Mouse (Mus musculus): ENCODE results near the gene Myl3.
A peak's percentile ranks its signal among the peaks of the same experiment; 100 is the strongest.

The Myl3 gene

DNA sequence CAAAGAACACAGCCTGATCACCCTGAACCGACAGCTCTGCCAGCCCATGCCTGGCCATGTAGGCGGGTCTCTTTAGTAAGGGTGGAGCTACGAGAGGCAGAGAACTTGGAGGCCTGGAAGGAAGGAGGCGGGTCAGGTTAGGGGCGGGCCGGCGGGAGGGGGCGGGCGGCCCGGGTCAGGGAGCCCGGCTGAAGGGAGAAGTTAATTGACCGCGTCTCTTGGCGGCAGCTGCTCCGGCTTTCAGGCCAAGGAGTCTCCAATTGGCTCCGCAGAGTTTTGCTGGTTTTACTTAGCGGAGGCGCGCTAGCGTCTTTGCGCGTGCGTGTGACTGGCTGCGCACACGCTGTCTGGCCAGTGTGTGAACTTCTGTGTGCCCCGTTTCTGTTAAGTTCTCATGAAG lies 9.0 kb upstream of the Myl3 start:
- DNase-seq: peak; percentile 61

DNA sequence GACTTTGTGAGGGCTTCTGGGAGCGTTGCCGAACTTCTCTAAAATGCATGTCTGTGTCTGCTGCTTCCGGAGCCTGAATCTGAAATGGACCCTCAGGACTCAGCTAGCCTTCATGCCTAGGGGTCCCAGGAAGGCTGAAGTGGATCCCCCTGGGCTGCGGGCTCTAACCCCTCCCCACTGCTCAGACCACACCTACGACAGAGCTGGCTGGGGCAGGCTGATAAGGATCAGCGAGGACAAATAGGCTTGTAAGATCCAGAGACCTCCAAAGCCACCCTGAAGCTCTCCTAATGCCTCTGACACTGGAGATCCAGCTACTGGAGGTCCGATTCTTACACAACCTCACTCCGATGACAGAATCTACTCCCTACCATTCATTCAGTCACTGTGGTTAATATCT lies 8.6 kb upstream of the Myl3 start:
- DNase-seq: no peak

DNA sequence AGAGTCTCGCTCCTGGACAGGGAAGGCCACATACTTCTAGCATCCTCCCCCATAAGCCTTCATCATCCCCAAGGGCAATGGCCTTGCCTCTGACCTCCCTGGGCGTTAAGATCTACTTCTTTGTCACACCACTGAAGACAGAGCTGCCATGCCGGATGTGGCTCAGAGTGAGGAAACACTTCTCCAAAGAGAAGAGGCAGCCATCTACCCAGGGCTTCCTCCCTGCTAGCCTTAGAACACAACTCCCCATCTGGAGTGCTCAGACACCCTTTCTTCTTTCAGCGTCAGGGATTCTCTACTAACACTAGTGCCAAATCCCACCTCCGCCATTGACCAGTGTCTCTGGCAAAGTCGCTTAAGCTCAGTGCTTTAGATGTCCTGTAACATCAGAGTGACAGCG lies 7.5 kb upstream of the Myl3 start:
- peak; percentile 54 for DNase-seq

DNA sequence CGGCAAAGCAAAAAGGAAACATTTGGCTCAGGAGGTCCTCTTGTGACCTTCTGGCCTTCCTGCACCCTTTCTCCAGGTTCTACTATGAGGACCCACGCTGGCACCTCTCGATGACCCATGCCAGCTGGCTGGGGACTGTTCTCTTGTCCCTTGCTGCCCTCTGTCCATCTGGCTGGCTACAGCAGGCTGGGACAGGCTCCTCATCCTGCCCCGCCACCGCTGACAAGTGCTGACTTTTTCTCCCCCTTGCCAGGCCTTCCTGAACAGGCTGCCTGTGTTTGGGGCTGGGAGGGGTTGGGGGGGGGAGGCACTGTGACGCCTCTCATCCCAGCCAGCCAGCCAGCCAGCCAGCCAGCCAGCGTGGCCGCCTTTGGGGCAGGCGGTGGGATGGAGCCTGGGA lies 5.3 kb upstream of the Myl3 start:
- no peak for DNase-seq

DNA sequence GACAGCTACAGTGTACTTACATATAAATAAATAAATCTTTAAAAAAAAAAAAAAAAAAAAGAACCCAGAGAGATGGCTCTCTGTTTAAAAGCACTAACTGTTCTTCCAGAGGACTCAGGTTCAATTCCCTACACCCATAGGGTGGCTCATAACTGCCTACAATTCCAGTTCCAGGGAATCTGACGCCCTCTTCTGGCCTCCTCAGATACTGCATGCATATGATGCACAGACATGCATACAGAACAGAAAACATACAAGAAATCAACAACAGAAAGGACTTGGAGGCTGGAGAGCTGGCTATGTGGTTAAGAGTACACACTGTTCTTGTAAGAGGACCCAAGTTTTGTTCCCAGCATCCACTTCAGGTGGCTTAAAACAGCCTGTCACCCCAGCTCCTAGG lies 3.6 kb upstream of the Myl3 start:
- no peak for DNase-seq

DNA sequence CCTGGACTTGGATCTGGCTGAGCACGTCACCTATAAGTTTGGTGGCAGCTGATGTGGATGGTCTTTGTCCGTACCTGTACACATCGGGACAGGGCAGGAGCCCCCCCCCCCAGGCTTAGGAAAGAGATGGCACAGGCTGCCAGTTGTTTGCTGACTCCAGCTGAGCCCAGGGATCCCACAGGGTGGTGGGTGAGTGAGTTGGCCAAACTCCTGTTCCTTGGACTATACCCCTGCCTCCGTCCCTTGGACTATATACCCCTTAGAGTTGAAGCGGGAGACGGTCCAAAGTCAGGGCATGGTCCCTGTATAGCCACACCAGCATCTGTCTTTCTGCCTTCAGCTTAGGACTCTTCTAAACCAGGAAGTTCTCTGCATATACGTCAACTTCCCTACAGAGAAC lies 1.7 kb upstream of the Myl3 start:
- no peak for DNase-seq

DNA sequence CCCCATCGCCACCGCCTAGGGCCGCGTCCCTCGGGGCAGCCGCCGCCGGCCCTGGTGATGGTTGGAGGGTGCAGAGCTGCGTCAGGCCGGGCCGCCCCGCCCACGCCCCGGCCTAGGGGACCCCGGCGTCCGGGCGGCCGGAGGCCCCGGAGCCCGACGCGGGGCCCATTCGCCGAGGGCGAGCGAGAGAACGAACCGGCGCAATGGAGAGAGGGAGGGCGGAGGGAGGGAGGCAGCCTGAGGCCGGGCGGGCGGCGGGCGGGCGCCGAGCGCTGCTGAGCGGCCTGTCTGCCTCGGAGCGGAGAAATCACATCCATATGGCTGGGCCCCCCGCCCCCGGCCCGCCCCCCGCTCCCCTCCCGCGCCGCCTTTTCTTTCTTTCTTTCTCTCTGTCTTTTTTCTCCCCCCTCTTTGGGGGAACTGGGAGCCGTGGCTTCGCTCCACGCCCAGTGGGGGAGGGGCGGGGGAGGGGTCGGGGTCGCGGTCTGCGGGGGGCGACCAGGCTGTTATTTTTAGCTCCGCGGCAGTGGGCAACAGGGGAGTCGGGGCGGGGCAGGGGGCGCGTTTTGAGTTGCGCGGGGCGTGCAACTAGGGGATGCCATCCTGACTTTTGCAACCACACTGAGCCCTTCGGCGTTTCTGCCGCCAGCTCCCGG lies 762 bp downstream of the Myl3 start:
- DNase-seq: no peak

DNA sequence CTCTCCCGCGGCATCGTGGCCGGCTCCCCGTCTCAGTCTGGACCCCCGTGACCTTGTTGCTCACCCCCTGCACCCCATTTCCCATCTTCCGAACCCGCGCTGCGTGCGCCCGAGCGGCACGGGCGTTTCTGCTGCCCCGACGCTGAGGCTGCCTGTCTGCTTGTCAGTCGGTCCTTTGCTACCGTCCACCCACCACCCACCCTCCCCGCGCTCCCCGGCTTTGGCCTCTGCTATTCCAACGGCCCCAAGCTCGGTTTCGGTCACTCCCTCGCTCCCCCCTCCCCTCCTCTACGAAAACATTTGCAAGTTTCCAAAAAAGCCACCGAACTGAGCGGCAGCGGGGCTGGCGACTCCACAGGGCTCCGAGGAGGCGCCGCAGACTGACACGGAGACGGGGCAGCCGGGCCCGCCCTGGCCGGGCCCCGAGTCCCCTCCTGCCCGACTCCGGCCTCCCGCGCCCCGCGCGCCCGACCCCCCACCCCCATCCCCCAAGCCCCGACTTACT lies 1.3 kb downstream of the Myl3 start:
- DNase-seq: no peak

DNA sequence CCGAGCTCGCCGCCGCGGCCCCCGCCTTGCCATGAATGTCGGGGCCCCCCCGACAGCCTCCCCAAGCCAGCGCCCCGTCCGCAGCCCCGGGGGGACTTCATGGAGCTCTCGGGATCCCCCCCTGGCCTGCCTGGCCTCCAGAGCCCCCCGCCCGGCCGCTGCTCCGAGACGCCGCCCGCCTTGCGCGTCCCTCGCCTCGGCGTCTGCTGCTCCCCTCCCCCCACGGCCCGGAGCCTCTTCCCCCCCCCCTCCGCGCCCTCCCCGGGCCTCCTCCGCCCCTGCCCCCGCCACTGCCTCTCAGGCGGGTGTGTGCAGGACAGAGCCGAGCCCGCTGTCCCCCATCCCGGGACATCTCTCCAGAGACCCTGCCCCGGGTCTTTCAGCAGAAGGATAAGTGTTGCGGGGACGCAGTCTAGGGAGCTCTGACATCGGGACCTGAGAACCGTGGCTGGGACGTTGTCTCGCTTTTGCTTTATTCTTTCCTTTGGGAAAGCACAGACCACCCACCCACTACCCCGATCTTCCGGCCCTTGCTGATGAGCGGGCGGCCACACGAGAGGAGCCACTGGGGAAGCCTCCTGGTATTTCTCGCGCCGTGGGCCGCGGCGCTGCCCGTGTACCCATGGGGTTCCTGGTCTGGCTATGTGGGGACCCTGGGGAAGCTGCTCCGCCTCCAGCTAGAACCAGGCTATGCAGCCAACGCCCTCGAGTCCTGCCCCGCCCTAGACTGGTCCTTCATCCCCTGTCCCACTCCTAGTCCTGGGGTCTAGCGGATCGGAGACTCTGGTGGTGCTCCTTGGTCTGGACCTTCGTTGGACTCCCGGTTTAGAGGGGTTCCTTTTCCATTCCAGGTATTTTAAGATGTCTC lies 2.0 kb downstream of the Myl3 start:
- peak; percentile 30 for DNase-seq

DNA sequence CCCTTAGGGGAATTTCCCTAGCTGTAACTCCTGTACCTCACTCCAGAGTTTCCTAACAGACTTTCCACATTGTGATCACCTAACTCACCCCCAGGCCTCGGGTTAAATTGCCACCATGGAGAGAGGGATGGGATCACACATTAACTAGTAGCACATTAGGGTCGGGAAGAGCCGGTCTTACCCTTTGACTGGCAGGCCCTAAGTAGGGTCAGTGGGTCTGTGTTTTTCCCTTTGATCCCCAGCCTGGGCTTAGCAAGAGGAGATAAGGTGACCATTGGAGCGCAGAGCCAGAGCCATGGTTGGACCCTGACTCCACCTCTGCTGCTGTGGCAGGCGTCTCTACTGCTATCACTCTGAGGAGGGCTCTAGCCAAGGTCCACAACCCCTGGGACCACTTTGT lies 4.1 kb downstream of the Myl3 start:
- DNase-seq: no peak

DNA sequence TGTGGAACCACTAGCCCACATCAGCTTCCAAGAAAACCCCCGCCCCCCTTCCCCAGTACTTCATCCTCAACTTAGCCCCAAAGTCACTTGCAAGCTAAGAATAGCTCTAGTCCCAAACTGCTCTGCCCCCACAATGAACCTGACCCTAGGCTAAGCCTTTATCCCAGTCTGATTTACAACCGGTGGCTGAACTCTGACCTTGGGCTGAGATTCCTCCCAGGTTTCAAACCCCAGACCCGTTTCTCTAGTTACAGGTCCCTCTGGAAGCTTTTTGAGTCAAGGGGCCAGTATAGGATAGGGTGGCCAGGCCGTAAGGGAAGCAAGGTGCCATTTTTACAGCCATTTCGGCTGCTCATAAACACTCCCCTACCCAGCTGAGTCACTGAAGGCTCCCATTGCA lies 4.6 kb downstream of the Myl3 start:
- DNase-seq: no peak

DNA sequence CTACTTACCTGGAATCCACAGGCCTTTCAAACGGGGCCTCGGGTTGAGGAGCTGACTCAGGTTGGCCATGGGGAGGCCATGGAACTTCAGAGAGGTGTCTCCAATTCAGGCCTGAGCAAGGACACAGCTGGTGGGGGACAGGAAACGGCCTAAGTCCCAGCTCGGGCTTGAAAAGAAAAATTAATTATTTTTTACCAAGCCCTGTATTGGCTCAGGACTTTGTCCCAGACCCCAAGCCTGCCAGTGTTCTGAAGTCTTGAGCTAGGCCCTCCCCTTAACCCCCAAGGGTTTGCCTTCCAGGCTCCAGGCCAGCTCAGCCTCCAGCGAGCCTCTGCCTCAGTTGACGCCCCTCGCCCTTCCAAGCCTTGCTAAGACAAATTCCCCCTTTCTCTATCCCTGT lies 5.3 kb downstream of the Myl3 start, which contains the start of gene Pth1r:
Gene Pth1r (minus strand): TSS at position 185 of the 400 bp plus-strand sequence.
- no peak for DNase-seq

DNA sequence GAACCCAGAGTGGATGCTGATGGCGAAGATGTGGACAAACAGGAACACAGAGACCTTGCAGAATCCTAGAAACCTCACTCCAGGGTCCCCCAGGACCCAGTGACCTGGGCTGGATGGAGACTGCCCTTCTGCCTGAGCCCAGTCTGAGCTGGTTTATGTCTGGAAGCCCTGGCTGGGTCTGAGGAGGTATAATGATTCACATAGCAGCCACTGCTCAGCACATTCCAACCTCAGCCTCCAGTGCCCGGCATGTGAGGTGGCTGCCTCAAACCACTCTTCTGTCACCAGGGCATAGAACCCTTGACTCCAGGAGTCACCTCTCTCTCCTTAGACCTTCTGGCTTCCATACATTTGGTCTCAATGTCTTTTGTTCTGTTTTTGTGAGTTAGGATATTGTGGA lies 6.8 kb downstream of the Myl3 start:
- no peak for DNase-seq

DNA sequence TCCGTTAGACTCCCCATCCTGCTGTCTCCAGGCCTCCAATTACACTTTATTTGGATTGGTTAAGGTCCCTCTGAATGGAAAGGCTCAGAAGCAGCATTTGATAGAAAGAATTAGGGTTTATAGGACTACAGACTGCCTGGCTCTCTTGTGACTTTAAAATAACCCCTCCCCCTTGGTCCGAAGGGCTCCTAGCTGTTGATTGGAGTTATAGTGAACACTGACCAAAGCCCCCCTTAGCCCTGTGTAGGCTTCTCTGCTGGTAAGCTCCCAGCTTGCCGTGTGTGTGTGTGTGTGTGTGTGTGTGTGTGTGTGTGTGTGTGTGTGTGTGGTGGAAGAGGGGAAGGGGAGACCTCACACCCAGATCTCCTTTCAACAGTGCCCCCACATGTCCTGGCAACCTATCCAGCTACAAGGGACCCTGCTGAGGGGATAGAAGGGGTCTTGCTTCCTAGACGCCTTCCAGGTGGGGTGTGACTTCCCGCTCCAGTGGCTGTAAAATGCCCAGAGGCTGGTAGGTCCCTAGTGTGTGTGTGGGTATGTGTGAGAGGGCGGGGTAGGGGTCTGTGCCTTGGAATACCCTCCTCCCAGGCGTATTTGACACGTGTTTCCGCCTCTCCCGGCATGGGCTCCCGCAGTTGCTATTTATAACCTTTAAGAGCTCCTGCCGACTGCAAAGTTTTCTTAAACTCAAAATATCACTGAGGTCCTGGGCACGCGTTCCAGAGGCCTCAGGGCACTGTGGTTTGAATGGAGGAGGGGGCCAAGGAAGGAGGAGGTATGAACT lies 8.9 kb downstream of the Myl3 start:
- DNase-seq: no peak

DNA sequence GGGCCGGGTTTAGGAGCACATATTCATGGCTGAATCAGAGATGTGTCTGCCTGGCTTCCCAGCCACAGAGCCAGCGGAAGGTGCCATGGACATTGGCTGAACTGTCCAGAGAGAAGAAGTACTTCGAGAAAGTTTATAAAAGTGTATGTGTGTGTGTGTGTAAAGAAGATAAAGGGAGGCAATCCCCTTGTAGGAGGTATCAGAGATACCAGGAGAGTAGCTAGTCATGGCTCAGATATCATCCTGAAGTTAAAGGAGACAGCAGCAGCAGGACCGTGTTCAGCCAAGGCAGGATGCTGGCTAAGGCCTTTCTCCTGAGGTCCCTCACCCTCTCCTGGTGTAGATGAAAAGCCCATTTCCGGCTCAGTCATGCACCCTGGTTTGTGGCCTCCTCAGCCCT lies 9.8 kb downstream of the Myl3 start:
- DNase-seq: no peak

DNA sequence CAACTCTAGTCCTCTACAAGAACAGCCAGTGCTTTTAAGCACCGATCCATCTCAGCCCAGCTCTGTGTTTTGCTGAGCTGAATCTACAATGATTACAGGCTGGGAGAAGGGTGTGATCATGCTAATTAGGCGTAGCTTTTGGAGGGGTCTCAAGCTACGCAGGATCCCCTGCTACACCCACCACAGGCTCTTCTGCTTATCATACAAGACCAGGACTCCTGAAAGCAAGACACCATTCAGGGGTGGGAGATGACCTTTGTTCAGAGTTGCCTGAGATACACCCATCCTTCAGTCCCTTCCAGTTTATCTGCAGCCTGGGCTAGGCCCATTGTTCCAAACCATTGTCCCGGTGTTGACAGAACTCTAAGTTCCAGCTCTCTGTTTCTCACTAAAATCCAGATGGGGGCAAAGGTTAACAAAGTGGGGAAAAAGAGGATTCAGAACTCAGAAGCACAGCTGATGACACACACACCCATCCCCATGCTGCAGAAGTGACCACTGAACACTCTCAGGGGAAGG lies 11.3 kb downstream of the Myl3 start:
- DNase-seq: no peak

DNA sequence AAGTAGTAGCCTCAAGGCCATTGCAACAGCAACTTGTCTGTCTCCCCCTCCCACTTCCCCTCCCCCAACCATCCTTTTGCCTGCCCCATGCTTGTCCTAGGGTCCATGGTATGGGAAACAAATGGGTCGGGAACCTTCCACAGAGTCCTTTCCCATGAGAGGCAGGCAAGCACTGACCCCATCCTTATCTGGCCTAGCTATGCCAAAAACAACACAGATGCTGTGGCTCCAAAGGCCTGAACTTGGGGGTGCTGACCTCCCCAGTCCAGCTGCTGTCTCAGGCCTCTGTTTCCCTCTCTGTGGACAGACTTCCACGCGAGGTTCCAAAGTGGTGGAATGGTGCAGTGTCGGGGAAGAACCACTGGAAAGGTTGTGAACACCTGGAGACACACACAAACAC lies 12.1 kb downstream of the Myl3 start:
- no peak for DNase-seq

DNA sequence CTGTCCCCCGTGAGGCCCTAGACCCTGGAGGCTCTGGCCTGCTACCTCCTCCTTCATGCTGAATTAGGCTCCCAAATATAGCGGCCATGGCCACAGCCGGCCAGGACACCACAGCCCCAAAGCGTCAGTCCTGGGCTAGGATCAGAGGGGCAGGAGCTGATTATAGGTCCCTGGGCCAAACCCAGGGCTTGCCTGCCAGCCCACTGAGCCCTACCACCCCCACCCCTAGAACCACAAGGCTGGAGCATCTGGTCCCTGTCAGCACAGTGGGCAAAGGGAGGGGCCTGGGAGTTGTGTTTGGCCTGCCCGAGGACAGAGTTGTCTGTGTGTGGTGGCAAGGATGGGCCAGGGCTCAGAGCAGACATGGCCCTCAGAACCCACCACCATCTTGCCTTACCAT lies 16.2 kb downstream of the Myl3 start:
- no peak for DNase-seq

DNA sequence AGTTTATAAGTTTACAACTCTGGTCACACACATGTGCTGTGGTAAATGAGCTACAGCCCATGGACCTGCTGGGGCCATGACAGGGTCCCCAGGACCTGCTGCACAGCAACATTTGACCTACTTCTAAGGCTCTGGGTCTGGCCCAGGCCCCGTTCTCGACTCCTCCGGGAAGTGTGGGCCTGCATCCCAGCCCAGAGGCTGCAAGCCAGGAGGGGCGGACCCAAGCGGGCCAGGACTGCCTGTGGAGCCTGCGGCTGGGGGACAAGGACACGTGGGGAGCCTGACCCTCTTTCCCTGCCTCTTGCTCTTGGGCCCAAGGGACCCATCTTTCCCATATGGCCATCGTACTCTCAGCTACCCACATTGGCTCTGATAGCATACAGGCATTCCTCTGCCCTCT lies 16.9 kb downstream of the Myl3 start:
- DNase-seq: no peak

DNA sequence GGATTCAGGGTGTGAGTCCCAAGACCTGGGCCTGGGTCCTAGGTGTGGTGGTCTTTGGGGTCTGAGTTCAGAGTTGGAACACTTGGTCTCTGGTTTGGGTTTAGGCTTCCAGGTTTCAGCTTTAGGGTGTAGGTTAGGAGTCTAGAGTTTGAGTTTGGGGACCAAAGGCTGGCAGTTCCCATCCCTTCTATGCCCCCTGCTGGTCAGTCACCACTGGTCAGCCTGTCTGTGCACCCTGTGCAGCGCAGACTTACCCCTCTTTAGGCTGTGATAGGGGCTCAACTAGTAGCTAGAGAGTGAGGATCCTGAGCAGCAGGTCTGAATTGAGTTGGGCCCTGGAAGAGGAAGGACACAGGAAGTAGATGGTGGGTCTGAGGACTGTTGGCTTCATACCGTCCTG lies 17.6 kb downstream of the Myl3 start:
- peak; percentile 49 for DNase-seq

DNA sequence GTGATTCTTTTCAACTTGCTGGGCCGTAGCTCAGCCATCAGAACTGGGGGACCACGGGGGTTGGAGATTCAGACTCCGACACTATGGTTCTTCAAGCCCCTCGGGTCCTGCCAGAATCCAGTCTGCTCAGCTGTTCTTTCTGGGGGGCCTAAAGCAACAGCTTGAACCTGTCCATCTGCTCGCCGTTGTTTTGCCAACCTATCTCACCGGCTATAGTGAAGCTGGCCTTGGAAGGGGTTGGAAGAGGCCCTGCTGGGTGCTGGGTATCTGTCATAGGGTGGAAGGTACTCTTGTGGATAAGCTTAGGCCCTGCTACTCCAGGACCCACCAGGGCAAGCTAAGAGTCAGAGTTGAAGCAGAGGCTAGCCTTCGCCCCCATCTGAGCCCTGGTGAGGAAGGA lies 19.2 kb downstream of the Myl3 start:
- no peak for DNase-seq

DNA sequence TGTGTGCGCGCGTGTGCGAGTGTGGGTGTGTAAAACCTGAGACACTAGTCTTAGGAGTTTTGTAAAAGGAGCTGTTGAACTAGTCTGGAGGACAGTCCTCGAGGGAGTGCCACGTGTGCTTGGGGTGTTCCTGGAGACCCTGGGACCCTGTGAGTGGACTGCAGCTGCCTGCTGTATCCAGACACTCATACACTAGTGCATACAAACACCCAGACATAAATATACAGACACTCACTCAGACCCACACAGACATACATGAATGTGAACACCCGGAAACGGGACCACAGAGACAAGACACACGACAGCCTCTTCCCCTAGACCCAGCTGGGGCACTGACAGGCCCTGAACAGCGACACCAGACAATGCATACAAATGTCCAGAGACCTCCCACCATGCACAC lies 21.1 kb downstream of the Myl3 start:
- DNase-seq: no peak

DNA sequence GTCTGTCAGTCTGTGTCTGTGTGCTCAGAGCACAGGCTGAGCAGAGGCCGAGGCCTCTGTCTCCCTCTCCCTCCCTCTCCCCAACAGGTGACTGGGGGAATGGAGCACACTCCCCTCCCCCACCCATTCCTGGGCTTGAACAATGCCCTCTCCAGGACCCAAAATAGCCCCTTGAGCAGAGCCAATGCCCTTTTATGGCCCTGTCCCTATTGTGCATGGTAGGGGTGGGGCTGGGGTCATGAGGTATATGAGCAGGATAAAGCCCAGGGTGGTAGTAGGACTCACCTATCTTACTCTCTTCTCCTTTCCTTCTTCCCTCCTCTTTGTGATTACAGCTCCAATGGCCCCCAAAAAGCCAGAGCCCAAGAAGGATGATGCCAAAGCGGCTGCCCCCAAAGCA lies 21.7 kb downstream of the Myl3 start:
- no peak for DNase-seq
